Mouse (Mus musculus): Measurements from ENCODE around the gene 2210408I21Rik.

DNA sequence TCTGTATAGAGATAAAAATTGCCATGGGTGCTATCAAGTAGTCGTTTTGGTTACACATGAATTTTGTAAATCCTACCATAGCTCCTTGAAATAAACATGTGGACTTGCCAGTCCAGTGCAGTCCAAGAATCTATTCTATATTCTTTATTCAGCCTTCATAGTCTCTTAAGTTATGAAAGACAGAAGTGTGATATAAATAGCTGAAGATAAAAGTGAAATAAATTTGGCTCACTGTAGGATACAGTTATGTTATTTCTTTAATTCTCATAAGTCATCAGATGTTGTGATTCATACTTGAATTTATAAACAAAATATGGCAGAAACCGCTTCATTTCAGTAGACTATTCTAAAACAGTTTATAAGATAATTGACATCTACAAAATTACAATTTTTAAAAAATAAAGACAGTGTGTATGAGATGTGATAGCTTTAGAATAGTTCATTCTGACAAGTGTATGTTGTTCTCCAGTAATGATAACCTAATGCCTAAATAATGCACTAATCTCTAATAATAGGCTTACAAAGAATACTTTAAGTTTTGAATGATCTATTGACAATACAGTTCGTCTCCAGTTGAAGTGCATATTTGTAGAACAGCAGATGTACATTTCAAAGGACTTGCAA lies 127.5 kb downstream of the 2210408I21Rik start:
- TF ChIP-seq EP300 (IDR thresholded peaks at IDR 0.05; ENCODE audit: insufficient read depth, low read depth, low read length), result no peak
- no peak for TF ChIP-seq CTCF (IDR thresholded peaks at IDR 0.05)

All from heart, adult 2 months (tissue).